Mouse (Mus musculus) right cerebral cortex, adult 2 months (tissue): ENCODE measurements around the gene Vmn1r87.

Experiments
- DNase-seq, 2 experiments: peaks; one replicate each; pipeline ENCODE4 v3.0.0; 2021 to 2022; ENCODE audit warnings: low spot score in 2 of 2

Gene Vmn1r87

GRCm38 (mm10) chr7:13140057-13140456 is at the start of gene Vmn1r87:
Vmn1r87 (minus strand) TSS chr7:13140157.
- DNase-seq, result no peak

GRCm38 (mm10) chr7:13159268-13159667 is 19.3 kb upstream of the Vmn1r87 start, which contains the start of gene Vmn1r88:
Vmn1r88 (plus strand) TSS chr7:13159568.
- no peak for DNase-seq

DNA sequence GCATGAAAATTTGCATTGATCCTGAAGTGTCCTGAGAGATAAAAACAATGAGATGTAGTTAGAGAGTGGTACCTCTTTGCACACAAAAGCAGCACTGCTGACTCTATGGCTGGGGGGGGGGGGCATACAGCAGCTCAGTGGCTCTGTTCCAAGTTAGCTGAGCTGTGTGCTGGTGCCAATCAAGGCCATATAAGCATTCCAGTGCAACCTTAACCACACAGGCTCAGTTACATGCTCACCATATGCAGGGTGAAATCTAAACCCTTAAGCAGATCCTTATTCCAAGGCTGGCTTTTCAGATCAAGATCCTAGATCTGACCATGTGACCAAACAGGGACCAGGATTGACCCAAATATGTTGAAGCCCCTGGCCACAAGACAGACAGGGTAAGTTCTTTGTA is 2.6 kb downstream of the Vmn1r87 start:
- no peak for DNase-seq

GRCm38 (mm10) chr7:13131856-13132255 is 8.1 kb downstream of the Vmn1r87 start:
- DNase-seq, result no peak

DNA sequence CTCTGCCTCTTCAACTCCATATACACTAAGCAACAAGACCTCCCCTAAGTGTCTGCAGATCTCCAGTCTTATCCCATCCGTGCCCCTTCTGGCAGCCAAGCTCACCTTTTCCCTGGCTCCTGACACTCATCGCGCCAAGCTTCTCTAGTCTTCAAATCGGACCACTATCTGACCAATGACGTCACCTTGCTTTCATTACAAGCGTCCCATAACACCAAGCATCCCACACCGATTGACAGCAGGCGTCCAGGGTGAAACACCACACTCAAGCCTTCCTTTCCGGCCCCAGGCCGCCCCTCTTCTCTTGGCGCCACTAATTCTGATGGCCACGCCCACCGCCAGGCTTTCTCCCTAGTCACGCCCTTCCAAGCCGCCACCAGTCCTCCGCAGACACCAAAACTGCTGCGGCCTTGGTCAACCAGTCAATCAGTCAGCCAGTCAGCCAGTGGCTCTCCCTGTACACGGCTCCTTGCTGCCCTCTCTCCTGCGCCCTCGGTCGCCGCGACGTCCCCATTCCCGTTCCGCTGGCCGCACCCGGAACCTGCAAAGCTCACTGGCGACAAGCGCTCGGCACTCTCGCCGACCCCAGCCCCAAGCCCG is 16.3 kb downstream of the Vmn1r87 start:
- DNase-seq, result peak in 1 of 2 experiments; percentile 1

DNA sequence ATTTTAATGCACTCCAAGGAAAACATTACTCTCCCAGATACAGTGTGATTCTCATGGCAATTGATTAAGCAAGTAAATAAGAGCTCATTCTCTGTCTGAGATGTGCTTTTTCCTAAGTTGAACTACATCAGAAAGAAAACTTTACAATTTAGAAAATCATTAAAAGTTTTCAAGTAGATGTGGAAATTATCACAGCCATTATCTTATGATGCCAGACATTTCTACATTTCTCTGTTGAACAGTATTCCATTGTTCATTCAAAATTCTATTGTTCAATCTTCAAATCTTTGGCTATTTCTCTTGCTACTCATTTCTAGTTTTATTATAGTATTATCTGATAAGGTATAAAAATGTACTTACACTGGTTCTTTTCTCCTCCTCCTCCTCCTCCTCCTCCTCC is 20.1 kb downstream of the Vmn1r87 start, which contains the start of gene Vmn1r86:
Vmn1r86 (minus strand) TSS at position 101 of the 400 bp plus-strand sequence.
- DNase-seq, result no peak

- DNase-seq, result no peak
Observed at GRCm38 (mm10) chr7:13095073-13095472, 44.9 kb downstream of the Vmn1r87 start, which contains the start of gene Vmn1r85. Vmn1r85 (minus strand) TSS chr7:13095173.
